8 mouse cellular contexts compared by ENCODE assay signal in genomic region chr11:77792566-77792909, GRCm38 (mm10). TPM values are rescaled to one million over a fixed set of nuclear protein-coding genes. Genes with fewer than 3 reads are reported as not detected.
DNase-seq lines count a peak whose midpoint lies in the region; ATAC-seq and TF ChIP-seq lines count a peak whose summit lies in the region.

No protein-coding gene starts in this region.

- no peak for TF ChIP-seq EP300 in stomach, postnatal 0 days (optimal IDR thresholded peaks at IDR 0.05)

- peak overlapping the region; percentile 92 for H3K27ac ChIP-seq in limb, embryonic 12.5 days
- H3K27ac ChIP-seq in stomach, postnatal 0 days (replicated peaks), result no peak overlapping the region; the same call in 1 of the 2 replicates

- H3K9me3 ChIP-seq in megakaryocyte, embryonic 14.5 days, result no peaks in the 10 kb centered on the region
- H3K9me3 ChIP-seq in limb, embryonic 12.5 days, result no peaks in the 10 kb centered on the region
- H3K9me3 ChIP-seq in stomach, postnatal 0 days (ENCODE audit: control insufficient read depth, low read length), result no peaks in the 10 kb centered on the region

- H3K4me1 ChIP-seq in megakaryocyte, embryonic 14.5 days, result peaks cover 72% of the 10 kb centered on the region
- H3K4me1 ChIP-seq in limb, embryonic 12.5 days (replicated peaks), result peaks cover 34% of the 10 kb centered on the region
- peaks cover 5% of the 10 kb centered on the region; the same call in 1 of the 2 replicates for H3K4me1 ChIP-seq in stomach, postnatal 0 days (replicated peaks; ENCODE audit: control insufficient read depth, insufficient read depth)

- H3K36me3 ChIP-seq in megakaryocyte, embryonic 14.5 days (replicated peaks; ENCODE audit: low read length), result no peaks in the 10 kb centered on the region
- no peaks in the 10 kb centered on the region for H3K36me3 ChIP-seq in limb, embryonic 12.5 days
- H3K36me3 ChIP-seq in stomach, postnatal 0 days (ENCODE audit: control insufficient read depth, insufficient read depth, low read length), result no peaks in the 10 kb centered on the region

- no peaks in the 10 kb centered on the region for H3K27me3 ChIP-seq in megakaryocyte, embryonic 14.5 days (replicated peaks)
- no peaks in the 10 kb centered on the region for H3K27me3 ChIP-seq in limb, embryonic 12.5 days
- H3K27me3 ChIP-seq in stomach, postnatal 0 days (ENCODE audit: control insufficient read depth, insufficient read depth, low read length), result no peaks in the 10 kb centered on the region

- peak overlapping the region; percentile 77; the same call in 1 of the 2 replicates for H3K4me2 ChIP-seq in limb, embryonic 12.5 days
- H3K4me2 ChIP-seq in stomach, postnatal 0 days (replicated peaks; ENCODE audit: low read depth), result peak overlapping the region; percentile 45

- peak overlapping the region; percentile 92 for H3K4me3 ChIP-seq in megakaryocyte, embryonic 14.5 days (replicated peaks)
- no peak overlapping the region for H3K4me3 ChIP-seq in limb, embryonic 12.5 days (replicated peaks)
- H3K4me3 ChIP-seq in stomach, postnatal 0 days (ENCODE audit: low read depth, low read length), result no peak overlapping the region

- no peak for TF ChIP-seq CTCF in stomach, postnatal 0 days (IDR thresholded peaks at IDR 0.05; ENCODE audit: low read depth)

- no peak for ATAC-seq in CD4-positive, CD25-positive, alpha-beta regulatory T cell, adult 4 months
- no peak for ATAC-seq in megakaryocyte, adult 5-6 weeks (ENCODE audit: poor library complexity, severe bottlenecking)
- no peak for ATAC-seq in limb, embryonic 12.5 days (ENCODE audit: insufficient number of reproducible peaks, insufficient read depth, low FRiP score, low TSS enrichment, low read depth)
- ATAC-seq in stomach, postnatal 0 days (ENCODE audit: low FRiP score, low TSS enrichment), result no peak

- 78% methylated on average over 7 of the region's 7 CpGs for WGBS in limb, embryonic 12.5 days
- WGBS in stomach, postnatal 0 days, result 60% methylated on average over 7 of the region's 7 CpGs

- DNase-seq in CD4-positive, CD25-positive, alpha-beta regulatory T cell, adult 2 months (ENCODE audit: low read depth, low spot score), result peak; percentile 43
- DNase-seq in stomach, postnatal 0 days (ENCODE audit: low spot score), result no peak
- no peak for DNase-seq in frontal cortex, postnatal 14 days (ENCODE audit: low spot score in 2 of 2)
- no peak for DNase-seq in ovary, postnatal 14 days (ENCODE audit: low spot score)

- H3K9ac ChIP-seq in limb, embryonic 12.5 days (replicated peaks), result no peak overlapping the region
- H3K9ac ChIP-seq in stomach, postnatal 0 days (ENCODE audit: low read length), result no peak overlapping the region

RNA-seq across cellular contexts. Expression of gene Gm10277, which starts 5.0 kb away (rescaled TPM):
- polyA plus RNA-seq in CD4-positive, CD25-positive, alpha-beta regulatory T cell, adult 4 months (2017; shearing (Covaris generic)), result under 1 TPM; 0.32 to 0.34 TPM
- not detected in 2 replicates for polyA plus RNA-seq in megakaryocyte, embryonic 14.5 days (2012; ENCODE audit: insufficient read depth, low replicate concordance)
- total RNA-seq in megakaryocyte, adult 5-6 weeks (2015), result not detected in 2 replicates
- 0.40 TPM in 1 of 2 replicates, not detected in the other for total RNA-seq in megakaryocyte, adult 5-6 weeks (2017)
- polyA plus RNA-seq in limb, embryonic 12.5 days (2016; fragmentation: Nextera tagmentation; extraction: Ambion mirVana), result 1.9 and 2.6 TPM in 2 replicates
- polyA plus RNA-seq in stomach, postnatal 0 days (2015; fragmentation: Nextera tagmentation; extraction: Ambion mirVana), result 0.40 TPM in 2 replicates

RNA-seq across cellular contexts. Expression of gene Myo18a, which starts 29.5 kb away (rescaled TPM):
- 10 to 100 TPM; 21.4 to 28.9 TPM for polyA plus RNA-seq in CD4-positive, CD25-positive, alpha-beta regulatory T cell, adult 4 months (2017; shearing (Covaris generic))
- polyA plus RNA-seq in megakaryocyte, embryonic 14.5 days (2012; ENCODE audit: insufficient read depth, low replicate concordance), result 6.7 and 20.0 TPM in 2 replicates
- total RNA-seq in megakaryocyte, adult 5-6 weeks (2015), result 14.0 and 21.5 TPM in 2 replicates
- total RNA-seq in megakaryocyte, adult 5-6 weeks (2017), result 69.7 and 84.8 TPM in 2 replicates
- 31.5 and 36.4 TPM in 2 replicates for polyA plus RNA-seq in limb, embryonic 12.5 days (2016; fragmentation: Nextera tagmentation; extraction: Ambion mirVana)
- 34.3 and 38.7 TPM in 2 replicates for polyA plus RNA-seq in stomach, postnatal 0 days (2015; fragmentation: Nextera tagmentation; extraction: Ambion mirVana)
